Mouse (Mus musculus) spleen, adult 2 months (tissue): ENCODE data around the gene Apoc1.

Experiments
- CTCF ChIP-seq: fragments of 200-500 bp; IDR thresholded peaks from 2 replicates; pipeline ENCODE4 v1.5.1; 2011; ENCODE audit warnings: mild to moderate bottlenecking, inconsistent platforms; ENCODE audit not compliant: insufficient read depth, insufficient read length, insufficient replicate concordance; ENCODE audit errors: extremely low read depth
- POLR2A ChIP-seq: fragments of 200-500 bp; IDR thresholded peaks from 2 replicates; pipeline ENCODE4 v1.6.1; 2011; ENCODE audit warnings: low read depth, low read length, inconsistent platforms

DNA sequence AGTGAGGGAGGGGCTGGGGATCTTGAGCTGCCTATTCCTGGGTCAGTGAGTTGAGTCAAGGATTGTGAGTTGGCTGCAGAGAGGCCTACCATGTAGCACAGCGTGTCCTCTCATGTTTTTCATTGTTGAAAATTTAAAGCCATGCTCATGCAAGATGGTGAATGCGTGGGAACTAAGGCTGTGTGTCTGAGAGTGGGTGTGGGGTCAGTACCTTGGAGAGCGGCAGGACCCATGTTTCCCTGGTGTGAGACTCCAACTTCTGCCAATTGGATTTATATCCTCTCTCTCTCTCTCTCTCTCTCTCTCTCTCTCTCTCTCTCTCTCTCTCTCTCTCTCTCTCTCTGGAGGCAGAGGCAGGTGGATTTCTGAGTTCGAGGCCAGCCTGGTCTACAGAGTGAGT is 34.1 kb upstream of the Apoc1 start:
- TF ChIP-seq CTCF = no peak
- no peak for TF ChIP-seq POLR2A
